Mouse (Mus musculus) urinary bladder, adult 2 months (tissue): Measurements from ENCODE around the gene Gm20388. TPM values are rescaled to one million over a fixed set of nuclear protein-coding genes. Genes with fewer than 3 reads are reported as not detected.
A peak's percentile ranks its signal among the peaks of the same experiment; 100 is the strongest.

Experiments
- DNase-seq: peaks from one replicate; pipeline ENCODE4 v3.0.0; 2022; ENCODE audit warnings: low spot score
- polyA plus RNA-seq: library from polyadenylated mRNA; depleted of rRNA; stranded (reverse); fragments of >200 nt; gene quantifications from 2 replicates; pipeline ENCODE4 v1.2.3, GENCODE M21; 2012

Gm20388 gene
- polyA plus RNA-seq, 1 experiment, result 50.2 TPM

GRCm38 (mm10) chr8:121084210-121084951 lies 1173.7 kb downstream of the Gm20388 start, which contains the start of gene Foxf1:
TSS of gene Foxf1 (plus strand) at chr8:121084386.
- DNase-seq, result peak; percentile 53

- no peak for DNase-seq
These were observed 1174.4 kb downstream of the Gm20388 start for GRCm38 (mm10) chr8:121085011-121085410.

GRCm38 (mm10) chr8:121085561-121085960 lies 1174.9 kb downstream of the Gm20388 start:
- no peak for DNase-seq

- no peak for DNase-seq
These were observed 1175.6 kb downstream of the Gm20388 start for GRCm38 (mm10) chr8:121086004-121086900.

DNA sequence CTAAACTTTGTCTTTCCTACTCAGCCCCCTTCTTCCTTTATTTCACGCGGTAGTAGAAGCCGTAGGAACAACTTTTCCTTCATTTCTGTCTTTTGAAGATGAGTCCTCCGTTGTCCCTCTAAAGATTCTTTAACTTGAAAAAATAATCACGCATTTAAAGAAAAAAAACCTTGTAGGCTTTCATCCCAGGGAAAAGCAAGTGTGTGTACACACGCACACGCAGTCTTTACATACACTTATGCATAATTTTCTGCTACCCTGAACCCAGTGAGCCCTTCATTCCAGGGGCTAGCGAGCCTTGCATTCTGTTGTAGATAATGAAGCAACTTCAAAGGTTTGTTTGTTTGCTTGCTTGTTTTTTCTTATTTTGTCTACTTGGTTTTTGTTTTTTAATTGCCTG lies 1177.6 kb downstream of the Gm20388 start:
- no peak for DNase-seq

DNA sequence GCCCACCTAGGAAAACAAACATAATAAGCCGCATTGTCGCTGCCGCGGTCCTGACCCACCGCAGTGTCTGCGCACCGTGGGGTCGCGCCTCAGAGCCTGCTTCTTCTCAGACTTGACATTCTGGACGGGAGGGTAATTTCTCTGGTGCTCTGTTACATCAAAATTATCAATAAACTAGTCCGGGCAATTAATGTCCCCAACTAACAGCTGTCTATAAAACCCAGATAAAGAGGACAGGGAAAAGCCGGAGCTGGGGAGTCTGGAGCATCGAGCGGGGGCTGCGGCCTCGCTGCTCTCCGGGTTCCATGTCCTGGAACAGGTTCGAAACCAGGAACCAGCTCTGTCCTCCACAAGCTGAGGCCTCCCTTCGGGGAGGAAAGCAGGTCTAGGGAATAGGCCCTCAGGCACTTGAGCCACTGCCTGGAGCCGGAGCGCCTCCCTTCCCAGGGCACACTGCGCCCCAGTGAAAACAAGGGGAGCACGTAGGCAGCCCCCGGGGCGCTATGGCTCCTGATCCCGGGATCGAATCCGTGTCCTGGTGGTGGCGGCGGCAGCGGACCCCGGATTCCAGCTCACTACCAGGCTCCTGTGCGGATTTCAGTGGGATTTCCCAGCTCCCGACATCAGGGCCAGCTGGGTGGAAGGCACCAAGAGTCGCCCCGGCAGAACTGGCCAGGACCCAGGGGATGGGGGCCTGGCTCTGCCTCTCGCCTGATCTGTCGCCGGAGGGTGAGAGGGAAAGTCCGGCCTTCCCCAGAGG lies 1178.4 kb downstream of the Gm20388 start:
- no peak for DNase-seq

- no peak for DNase-seq
These were observed 1179.2 kb downstream of the Gm20388 start for GRCm38 (mm10) chr8:121089631-121090380.

GRCm38 (mm10) chr8:121090716-121091115 lies 1180.1 kb downstream of the Gm20388 start:
- no peak for DNase-seq

DNA sequence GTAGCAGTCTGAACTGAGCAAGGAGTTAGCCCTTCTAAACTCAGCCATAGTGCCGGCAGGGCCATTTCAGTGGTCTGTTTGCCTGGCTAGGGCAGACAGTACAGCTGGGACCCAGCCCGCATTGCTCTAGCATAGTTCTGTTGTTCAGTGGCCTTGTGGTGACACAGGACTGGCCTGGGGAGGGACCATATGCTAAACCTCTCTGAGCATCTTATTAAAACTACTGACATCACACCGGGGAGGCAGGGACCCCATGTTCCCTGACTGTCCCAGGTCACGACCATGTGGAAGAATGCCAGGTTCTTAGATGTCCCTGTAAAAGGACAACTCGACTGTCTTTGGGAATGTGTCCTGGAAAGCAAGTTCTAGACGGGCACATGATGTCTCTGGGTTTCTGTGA lies 1181.5 kb downstream of the Gm20388 start:
- no peak for DNase-seq

GRCm38 (mm10) chr8:121092627-121093026 lies 1182.0 kb downstream of the Gm20388 start:
- DNase-seq, result peak; percentile 70

GRCm38 (mm10) chr8:121093496-121093895 lies 1182.9 kb downstream of the Gm20388 start:
- no peak for DNase-seq

GRCm38 (mm10) chr8:121104049-121104818 lies 1193.6 kb downstream of the Gm20388 start:
- DNase-seq, result no peak

DNA sequence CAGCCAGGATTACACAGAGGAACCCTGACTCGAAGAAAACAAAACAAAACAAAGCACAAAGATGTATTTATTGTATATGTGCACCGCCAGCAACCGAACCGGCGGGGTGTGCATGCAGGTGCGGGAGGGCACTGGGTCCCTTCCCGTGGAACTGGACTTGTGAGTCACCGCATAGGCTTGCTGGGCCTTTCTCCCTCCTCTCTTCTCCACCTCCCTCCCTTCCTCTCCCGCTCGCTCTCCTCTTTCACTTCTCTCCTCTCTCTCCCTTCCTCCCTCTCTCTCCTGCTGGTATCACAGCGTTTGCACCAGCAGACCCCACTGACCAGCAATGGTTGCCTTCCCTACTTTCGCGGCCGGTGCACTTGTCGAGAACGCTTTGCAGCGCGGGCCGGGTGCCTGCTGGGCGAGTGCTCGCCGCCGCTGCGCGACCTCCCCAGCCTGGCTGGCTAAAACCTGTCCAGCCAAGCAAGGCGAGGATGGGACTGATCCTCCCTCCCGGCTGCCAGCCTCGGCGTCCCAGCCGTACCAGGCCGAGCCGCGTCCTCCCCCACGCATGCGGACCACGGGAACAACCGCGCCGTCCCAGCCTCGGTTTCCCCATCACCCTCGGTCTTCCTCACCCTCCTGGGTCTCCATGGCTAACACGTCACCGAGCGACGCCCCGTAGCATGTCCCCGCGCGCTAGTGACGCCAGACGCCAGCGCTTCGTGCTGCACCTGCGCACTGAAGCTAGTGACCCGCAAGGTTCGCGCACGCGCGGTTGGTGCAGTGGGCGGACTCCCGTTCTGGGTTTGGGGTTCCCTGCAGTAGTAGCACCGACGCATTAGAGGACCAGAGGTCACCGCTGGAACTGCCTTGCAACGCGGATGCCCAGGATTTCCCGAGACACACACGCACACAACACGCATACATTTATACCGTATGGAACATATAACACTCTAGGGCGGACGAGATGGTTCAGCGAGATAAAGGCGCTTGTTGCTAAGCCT lies 1197.3 kb downstream of the Gm20388 start, which contains the start of gene Mthfsd:
TSS of gene Mthfsd (minus strand) at position 725 of the 989 bp plus-strand sequence.
- peak; percentile 95 for DNase-seq

DNA sequence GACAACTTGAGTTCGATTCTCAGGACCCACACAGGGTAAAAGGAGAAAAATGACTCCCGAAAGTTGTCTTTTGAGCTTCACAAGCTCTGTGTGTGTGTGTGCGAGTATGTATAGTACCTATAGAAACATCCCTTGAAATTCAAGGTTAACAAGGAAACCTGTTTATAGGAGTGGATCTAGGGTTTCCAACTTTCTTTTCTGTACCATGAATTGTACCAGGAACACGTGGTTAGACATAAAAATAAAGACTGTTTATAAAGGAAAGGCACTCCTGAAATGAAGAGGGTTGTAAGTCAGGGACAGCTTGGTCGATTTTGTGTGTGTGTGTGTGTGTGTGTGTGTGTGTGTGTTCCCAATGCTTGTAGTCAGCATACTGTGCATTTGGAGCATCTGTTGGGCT lies 1198.0 kb downstream of the Gm20388 start:
- no peak for DNase-seq

DNA sequence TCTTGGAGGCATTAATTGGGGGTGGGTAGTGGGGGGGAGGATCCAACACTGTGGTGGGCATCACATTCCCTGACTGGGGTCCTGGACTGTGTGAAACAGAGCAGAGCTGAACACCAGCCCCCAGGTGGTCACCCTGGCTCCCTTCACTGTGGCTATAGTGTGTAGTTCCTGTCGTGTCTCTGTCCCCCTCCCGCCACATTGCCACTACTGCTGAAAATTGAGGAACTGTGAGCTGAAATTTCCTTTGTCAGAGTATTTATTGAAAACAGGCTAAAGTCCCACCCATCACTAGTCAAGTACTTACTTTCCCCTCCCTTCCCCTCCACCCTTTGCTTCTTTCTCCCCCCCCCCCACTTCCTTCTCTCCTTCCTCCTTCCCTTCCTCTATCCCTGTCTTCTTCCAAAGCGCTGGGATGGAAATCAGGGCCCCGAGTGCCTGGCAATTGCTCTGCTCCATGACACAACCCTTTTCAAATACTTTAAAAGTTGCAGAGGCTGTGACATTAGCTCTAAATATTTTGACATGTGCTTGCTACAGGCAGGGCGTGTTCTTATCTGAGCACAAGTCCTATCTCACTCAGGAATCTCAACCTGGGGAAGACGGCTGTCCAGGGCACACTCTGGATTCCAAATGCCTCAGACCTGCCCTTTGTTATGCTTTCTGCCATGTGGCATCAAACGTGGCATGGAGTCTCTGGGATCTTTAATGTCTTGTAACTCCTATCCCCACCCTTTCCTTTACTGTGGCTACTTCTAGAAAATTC lies 1200.7 kb downstream of the Gm20388 start:
- DNase-seq, result no peak

GRCm38 (mm10) chr8:121113261-121113660 lies 1202.6 kb downstream of the Gm20388 start:
- peak; percentile 97 for DNase-seq

DNA sequence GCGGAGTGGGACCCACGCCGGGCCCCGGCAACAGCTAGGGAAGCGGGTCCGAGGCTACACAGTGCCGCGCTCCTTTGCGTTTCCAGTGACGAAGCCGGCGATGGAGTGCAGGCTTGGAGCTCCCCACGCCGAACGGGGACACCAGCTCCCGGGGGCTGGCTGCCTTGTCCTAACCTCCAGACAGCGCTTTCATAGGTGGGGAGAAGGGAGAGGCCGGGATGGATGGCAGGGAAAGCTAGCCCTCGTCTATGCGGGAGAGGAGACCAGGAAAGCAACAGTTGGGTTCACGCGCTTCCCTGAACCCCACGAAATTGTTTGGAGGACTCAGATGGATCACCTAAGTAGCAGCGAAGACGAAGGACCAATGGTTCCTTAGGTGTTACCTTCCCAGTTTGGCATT lies 1204.5 kb downstream of the Gm20388 start:
- DNase-seq, result no peak

DNA sequence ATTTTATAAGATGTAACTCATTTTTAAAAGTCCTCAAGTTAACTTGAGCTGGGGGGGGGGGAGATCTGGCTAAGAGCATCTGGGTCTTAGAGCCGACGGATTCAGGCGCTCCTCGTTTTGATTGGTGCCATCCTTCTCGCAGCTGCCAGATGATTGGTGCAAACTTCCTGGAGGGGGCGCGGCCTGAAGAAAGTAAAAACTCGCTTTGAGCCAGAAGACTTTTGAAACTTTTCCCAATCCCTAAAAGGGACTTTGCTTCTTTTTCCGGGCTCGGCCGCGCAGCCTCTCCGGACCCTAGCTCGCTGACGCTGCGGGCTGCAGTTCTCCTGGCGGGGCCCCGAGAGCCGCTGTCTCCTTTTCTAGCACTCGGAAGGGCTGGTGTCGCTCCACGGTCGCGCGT lies 1205.3 kb downstream of the Gm20388 start, which contains the start of gene Foxc2:
TSS of gene Foxc2 (plus strand) at position 224 of the 400 bp plus-strand sequence.
- no peak for DNase-seq
